Mouse (Mus musculus): ENCODE data around the gene Sec22b. TPM values are rescaled to one million over a fixed set of nuclear protein-coding genes. Genes with fewer than 3 reads are reported as not detected.

Sec22b gene
- polyA plus RNA-seq, 1 experiment from 2014 or later = 89.3 TPM

- 79% methylated on average over 4 of the region's 4 CpGs for WGBS
- Histone ChIP-seq H3K4me1 (no peaks in the 10 kb centered on the region), H3K9ac (no peak overlapping the region), H3K4me3 (no peak overlapping the region), H3K27me3 (replicated peaks) (no peaks in the 10 kb centered on the region), H3K36me3 (replicated peaks) (peaks cover 16% of the 10 kb centered on the region; the same call in 1 of the 2 replicates), H3K4me2 (no peak overlapping the region), H3K27ac (no peak overlapping the region), H3K9me3 (no peaks in the 10 kb centered on the region)
- no peak for ATAC-seq (replicated peaks)
These were observed 14.1 kb downstream of the Sec22b start for GRCm38 (mm10) chr3:97915081-97915480.

GRCm38 (mm10) chr3:97918885-97919550 lies 18.0 kb downstream of the Sec22b start:
- 97% methylated on average over 10 of the region's 10 CpGs for WGBS
- Histone ChIP-seq H3K4me3 (no peak overlapping the region), H3K27me3 (replicated peaks) (no peaks in the 10 kb centered on the region), H3K36me3 (replicated peaks) (peaks cover 18% of the 10 kb centered on the region), H3K4me1 (no peaks in the 10 kb centered on the region), H3K4me2 (no peak overlapping the region), H3K9me3 (no peaks in the 10 kb centered on the region), H3K9ac (no peak overlapping the region), H3K27ac (no peak overlapping the region)
- no peak for ATAC-seq (replicated peaks)

GRCm38 (mm10) chr3:97925246-97925645 lies 24.3 kb downstream of the Sec22b start:
- Histone ChIP-seq H3K27me3 (replicated peaks) (no peaks in the 10 kb centered on the region), H3K9me3 (no peaks in the 10 kb centered on the region), H3K27ac (no peak overlapping the region), H3K4me2 (no peak overlapping the region), H3K9ac (no peak overlapping the region), H3K36me3 (replicated peaks) (peaks cover 7% of the 10 kb centered on the region), H3K4me1 (no peaks in the 10 kb centered on the region), H3K4me3 (no peak overlapping the region)
- no peak for ATAC-seq (replicated peaks)
- 85% methylated on average over 2 of the region's 2 CpGs for WGBS

- Histone ChIP-seq H3K27ac (no peak overlapping the region), H3K4me1 (peaks cover 5% of the 10 kb centered on the region), H3K4me3 (no peak overlapping the region), H3K9ac (no peak overlapping the region), H3K4me2 (no peak overlapping the region), H3K9me3 (no peaks in the 10 kb centered on the region), H3K36me3 (replicated peaks) (no peaks in the 10 kb centered on the region; the same call in 1 of the 2 replicates), H3K27me3 (replicated peaks) (no peaks in the 10 kb centered on the region; the same call in 1 of the 2 replicates)
- ATAC-seq (replicated peaks) = no peak
- WGBS = 86% methylated on average over 4 of the region's 4 CpGs
These were observed 26.3 kb downstream of the Sec22b start for GRCm38 (mm10) chr3:97927322-97927721.

- Histone ChIP-seq H3K4me1 (peaks cover 6% of the 10 kb centered on the region), H3K36me3 (replicated peaks) (no peaks in the 10 kb centered on the region)
These were observed 28.2 kb downstream of the Sec22b start for GRCm38 (mm10) chr3:97928968-97929858.

GRCm38 (mm10) chr3:97930141-97930786 lies 29.3 kb downstream of the Sec22b start:
- no peak overlapping the region for H3K4me2 ChIP-seq
- H3K27ac ChIP-seq = no peak overlapping the region
- H3K27me3 ChIP-seq (replicated peaks) = peaks cover 8% of the 10 kb centered on the region
- WGBS = 67% methylated on average over 12 of the region's 12 CpGs
- H3K9ac ChIP-seq = no peak overlapping the region
- no peak for ATAC-seq (replicated peaks)
- peaks cover 6% of the 10 kb centered on the region for H3K4me1 ChIP-seq
- H3K4me3 ChIP-seq = no peak overlapping the region
- no peaks in the 10 kb centered on the region for H3K9me3 ChIP-seq
- no peaks in the 10 kb centered on the region for H3K36me3 ChIP-seq (replicated peaks)

More at GRCm38 (mm10) chr3:97928968-97929858, 28.2 kb downstream of the Sec22b start:
- Histone ChIP-seq H3K4me2 (no peak overlapping the region), H3K27me3 (replicated peaks) (peaks cover 8% of the 10 kb centered on the region), H3K27ac (no peak overlapping the region), H3K9me3 (no peaks in the 10 kb centered on the region), H3K4me3 (no peak overlapping the region), H3K9ac (no peak overlapping the region)
- peak; percentile 79 for ATAC-seq (replicated peaks)
- 58% methylated on average over 9 of the region's 9 CpGs for WGBS

GRCm38 (mm10) chr3:97930787-97931158 lies 29.8 kb downstream of the Sec22b start:
- Histone ChIP-seq H3K9ac (no peak overlapping the region), H3K27ac (no peak overlapping the region), H3K36me3 (replicated peaks) (no peaks in the 10 kb centered on the region), H3K4me1 (peaks cover 6% of the 10 kb centered on the region), H3K4me3 (no peak overlapping the region), H3K4me2 (no peak overlapping the region), H3K9me3 (no peaks in the 10 kb centered on the region), H3K27me3 (replicated peaks) (peaks cover 8% of the 10 kb centered on the region)
- ATAC-seq (replicated peaks) = no peak
- WGBS = 85% methylated on average over 8 of the region's 8 CpGs

GRCm38 (mm10) chr3:97931310-97931885 lies 30.4 kb downstream of the Sec22b start:
- WGBS = 83% methylated on average over 7 of the region's 7 CpGs
- H3K9ac ChIP-seq = no peak overlapping the region
- ATAC-seq (replicated peaks) = no peak

GRCm38 (mm10) chr3:97932131-97932530 lies 31.1 kb downstream of the Sec22b start:
- Histone ChIP-seq H3K4me2 (peak overlapping the region; percentile 17; the same call in 1 of the 2 replicates), H3K27ac (no peak overlapping the region), H3K4me3 (no peak overlapping the region), H3K36me3 (replicated peaks) (no peaks in the 10 kb centered on the region), H3K9me3 (no peaks in the 10 kb centered on the region), H3K4me1 (peaks cover 8% of the 10 kb centered on the region), H3K27me3 (replicated peaks) (peaks cover 8% of the 10 kb centered on the region), H3K9ac (no peak overlapping the region)
- WGBS = 29% methylated on average over 10 of the region's 10 CpGs
- ATAC-seq (replicated peaks) = no peak

More at GRCm38 (mm10) chr3:97931310-97931885, 30.4 kb downstream of the Sec22b start:
- H3K27ac ChIP-seq = no peak overlapping the region
- no peaks in the 10 kb centered on the region for H3K9me3 ChIP-seq
- H3K27me3 ChIP-seq (replicated peaks) = peaks cover 8% of the 10 kb centered on the region
- no peak overlapping the region for H3K4me3 ChIP-seq
- H3K4me1 ChIP-seq = peaks cover 6% of the 10 kb centered on the region
- H3K36me3 ChIP-seq (replicated peaks) = no peaks in the 10 kb centered on the region
- no peak overlapping the region for H3K4me2 ChIP-seq

GRCm38 (mm10) chr3:97932771-97933170 lies 31.8 kb downstream of the Sec22b start:
- no peak overlapping the region for H3K4me2 ChIP-seq
- no peak for ATAC-seq (replicated peaks)
- no peaks in the 10 kb centered on the region for H3K9me3 ChIP-seq
- H3K27me3 ChIP-seq (replicated peaks) = peaks cover 8% of the 10 kb centered on the region
- H3K27ac ChIP-seq = no peak overlapping the region
- no peak overlapping the region for H3K9ac ChIP-seq
- H3K4me1 ChIP-seq = peaks cover 15% of the 10 kb centered on the region
- WGBS = 46% methylated on average over 11 of the region's 11 CpGs
- no peak overlapping the region for H3K4me3 ChIP-seq
- no peaks in the 10 kb centered on the region for H3K36me3 ChIP-seq (replicated peaks)

GRCm38 (mm10) chr3:97933251-97933650 lies 32.3 kb downstream of the Sec22b start:
- H3K4me2 ChIP-seq = no peak overlapping the region
- ATAC-seq (replicated peaks) = no peak
- no peak overlapping the region for H3K4me3 ChIP-seq
- 34% methylated on average over 6 of the region's 6 CpGs for WGBS
- H3K9me3 ChIP-seq = no peaks in the 10 kb centered on the region
- peaks cover 8% of the 10 kb centered on the region for H3K27me3 ChIP-seq (replicated peaks)
- no peaks in the 10 kb centered on the region for H3K36me3 ChIP-seq (replicated peaks)
- no peak overlapping the region for H3K27ac ChIP-seq
- H3K9ac ChIP-seq = no peak overlapping the region
- peaks cover 18% of the 10 kb centered on the region for H3K4me1 ChIP-seq

GRCm38 (mm10) chr3:97933811-97934210 lies 32.8 kb downstream of the Sec22b start:
- Histone ChIP-seq H3K9ac (no peak overlapping the region), H3K9me3 (no peaks in the 10 kb centered on the region), H3K4me1 (peaks cover 21% of the 10 kb centered on the region), H3K4me2 (no peak overlapping the region), H3K27ac (no peak overlapping the region), H3K27me3 (replicated peaks) (peaks cover 8% of the 10 kb centered on the region), H3K36me3 (replicated peaks) (no peaks in the 10 kb centered on the region), H3K4me3 (no peak overlapping the region)
- no peak for ATAC-seq (replicated peaks)
- 87% methylated on average over 5 of the region's 5 CpGs for WGBS

Data from midbrain, embryonic 15.5 days (tissue).